Mouse (Mus musculus) megakaryocyte-erythroid progenitor cell, adult 5 weeks (primary cell): ENCODE measurements around the gene Osbp2. TPM values are rescaled to one million over a fixed set of nuclear protein-coding genes. Genes with fewer than 3 reads are reported as not detected.

ENCODE experiments used
- polyA plus RNA-seq: library from polyadenylated mRNA; stranded (reverse); fragments of >175 nt; gene quantifications from 2 replicates; pipeline ENCODE4 v1.2.3, GENCODE M21; 2012

Osbp2 gene
- 0.02 and 0.09 TPM in 2 replicates for polyA plus RNA-seq

DNA sequence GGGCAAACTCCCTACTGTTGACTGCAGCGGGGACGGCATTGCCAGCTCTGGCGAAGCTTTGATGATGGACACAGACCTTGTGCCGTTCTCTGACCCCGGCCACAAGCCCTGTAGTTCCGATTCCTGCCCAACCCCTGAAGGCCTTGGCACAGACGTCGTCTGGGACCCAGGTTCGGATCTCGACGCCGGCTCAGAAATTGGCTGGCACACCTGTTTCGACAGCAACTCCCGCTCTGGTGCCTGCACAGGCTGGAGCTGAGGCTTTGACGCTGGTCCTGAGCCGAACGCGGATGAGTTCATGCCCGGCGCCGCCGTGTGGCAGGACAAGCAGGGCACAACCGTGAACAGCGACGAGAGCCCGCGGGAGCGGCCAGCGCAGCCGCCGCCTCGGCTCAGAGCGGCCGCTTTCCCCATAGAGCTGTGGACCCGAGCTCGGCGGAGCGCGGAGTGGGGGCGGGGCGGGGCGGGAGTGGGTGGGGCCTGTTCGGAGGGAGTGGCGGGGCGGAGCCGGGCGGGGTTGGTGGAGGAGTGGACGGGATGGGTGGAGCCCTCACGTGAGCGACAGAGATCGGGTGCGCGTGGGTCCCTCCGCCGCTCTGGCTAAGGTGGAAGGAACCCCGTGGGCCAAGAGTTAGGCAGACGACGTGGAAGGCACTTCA is at the start of gene Osbp2:
Gene Osbp2, minus strand, starts transcription at position 450 of the 659 bp plus-strand sequence.

GRCm38 (mm10) chr11:3894406-3895281 is 30.9 kb upstream of the Osbp2 start, which contains the start of the genes 4921536K21Rik and Dusp18:
4921536K21Rik (minus strand) TSS chr11:3895098.
Dusp18 (plus strand) TSS chr11:3895240.

Other genes with a start within 250 kb of the Osbp2 start
- gene Morc2a, start 214.7 kb downstream of the Osbp2 start, polyA plus RNA-seq: 5.3 and 6.7 TPM in 2 replicates
- not detected in 2 replicates for gene 4921536K21Rik, start 31.2 kb upstream of the Osbp2 start, polyA plus RNA-seq
- gene Dusp18, start 31.3 kb upstream of the Osbp2 start, polyA plus RNA-seq: 0.19 and 0.40 TPM in 2 replicates
- gene Slc35e4, start 50.8 kb upstream of the Osbp2 start, polyA plus RNA-seq: 21.2 and 22.1 TPM in 2 replicates
- gene Tcn2, start 68.3 kb upstream of the Osbp2 start, polyA plus RNA-seq: 16.1 and 23.8 TPM in 2 replicates
- gene Pes1, start 100.1 kb upstream of the Osbp2 start, polyA plus RNA-seq: 59.0 and 68.9 TPM in 2 replicates
- gene 4930556J24Rik, start 112.9 kb upstream of the Osbp2 start, polyA plus RNA-seq: not detected in 2 replicates
- 0.97 and 1.1 TPM in 2 replicates for gene Gal3st1, start 119.7 kb upstream of the Osbp2 start, polyA plus RNA-seq
- not detected in 2 replicates for gene Sec14l4, start 167.6 kb upstream of the Osbp2 start, polyA plus RNA-seq
- gene Sec14l3, start 200.9 kb upstream of the Osbp2 start, polyA plus RNA-seq: not detected in 2 replicates
- gene Mtfp1, start 231.5 kb upstream of the Osbp2 start, polyA plus RNA-seq: 13.1 and 14.4 TPM in 2 replicates